Mouse (Mus musculus): ENCODE measurements at regions not wholly inside any gene's neighbourhood (a gene's known extent, or its start where the extent isn't known, plus 50 kb on each side); places are given as distances from the start of the nearest gene placed in this dataset.

GRCm38 (mm10) chr1:81859464-81859863 is 373.4 kb upstream of the Gm9747 start:
- H3K9me3 ChIP-seq: no peaks in the 10 kb centered on the region
- WGBS: 38% methylated on average over 2 of the region's 2 CpGs
- peaks cover 33% of the 10 kb centered on the region for H3K4me1 ChIP-seq
- no peak overlapping the region for H3K9ac ChIP-seq
- no peak overlapping the region for H3K4me3 ChIP-seq
- H3K27ac ChIP-seq (replicated peaks): peak overlapping the region; percentile 42; the same call in 1 of the 2 replicates
- no peak for ATAC-seq (ENCODE audit: extremely low read depth, insufficient number of reproducible peaks, low FRiP score, low TSS enrichment)
- H3K36me3 ChIP-seq: no peaks in the 10 kb centered on the region
- H3K4me2 ChIP-seq: no peak overlapping the region
- H3K27me3 ChIP-seq (replicated peaks): no peaks in the 10 kb centered on the region

- ATAC-seq (ENCODE audit: extremely low read depth, insufficient number of reproducible peaks, low FRiP score, low TSS enrichment): no peak
- WGBS: 81% methylated on average over 3 of the region's 3 CpGs
- no peaks in the 10 kb centered on the region for H3K36me3 ChIP-seq
- no peak overlapping the region for H3K27ac ChIP-seq (replicated peaks)
- peaks cover 2% of the 10 kb centered on the region for H3K4me1 ChIP-seq
- H3K27me3 ChIP-seq (replicated peaks): no peaks in the 10 kb centered on the region
- no peak overlapping the region for H3K4me2 ChIP-seq
- no peak overlapping the region for H3K4me3 ChIP-seq
- H3K9ac ChIP-seq: no peak overlapping the region
- no peaks in the 10 kb centered on the region for H3K9me3 ChIP-seq
These were observed 368.3 kb upstream of the Gm9747 start for GRCm38 (mm10) chr1:81864571-81864970.

- H3K4me2 ChIP-seq: no peak overlapping the region
- H3K4me1 ChIP-seq: no peaks in the 10 kb centered on the region
- H3K36me3 ChIP-seq: no peaks in the 10 kb centered on the region
- no peak overlapping the region for H3K9ac ChIP-seq
- H3K27me3 ChIP-seq (replicated peaks): no peaks in the 10 kb centered on the region
- no peak for ATAC-seq (ENCODE audit: extremely low read depth, insufficient number of reproducible peaks, low FRiP score, low TSS enrichment)
- 57% methylated on average over 1 of the region's 1 CpGs for WGBS
- H3K4me3 ChIP-seq: no peak overlapping the region
- H3K9me3 ChIP-seq: no peaks in the 10 kb centered on the region
- no peak overlapping the region for H3K27ac ChIP-seq (replicated peaks)
These were observed 345.9 kb upstream of the Gm9747 start for GRCm38 (mm10) chr1:81886940-81887531.

DNA sequence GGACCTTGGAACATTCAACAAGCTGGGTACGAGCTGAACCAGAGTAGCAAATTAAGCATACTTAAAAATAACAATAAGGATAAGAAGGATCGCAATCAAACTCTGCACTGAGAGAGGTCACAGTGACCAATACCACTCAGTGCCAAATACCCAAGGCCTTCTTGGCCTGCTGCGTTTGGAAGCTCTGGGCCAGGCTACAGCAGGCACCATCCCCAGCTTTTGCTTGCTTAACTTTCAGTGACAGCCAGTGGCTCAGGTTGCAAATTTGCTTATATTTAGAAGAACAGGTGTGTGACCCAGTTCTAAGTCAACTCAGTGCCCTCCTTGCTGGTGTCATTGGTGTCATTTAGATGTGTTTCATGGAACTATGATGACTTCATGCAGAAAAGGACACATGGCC is 335.7 kb upstream of the Gm9747 start:
- H3K27me3 ChIP-seq (replicated peaks): no peaks in the 10 kb centered on the region
- H3K4me1 ChIP-seq: no peaks in the 10 kb centered on the region
- H3K36me3 ChIP-seq: no peaks in the 10 kb centered on the region
- ATAC-seq (ENCODE audit: extremely low read depth, insufficient number of reproducible peaks, low FRiP score, low TSS enrichment): no peak
- H3K4me3 ChIP-seq: no peak overlapping the region
- no peaks in the 10 kb centered on the region for H3K9me3 ChIP-seq
- WGBS: 80% methylated on average over 3 of the region's 3 CpGs
- H3K27ac ChIP-seq (replicated peaks): no peak overlapping the region
- H3K4me2 ChIP-seq: no peak overlapping the region
- H3K9ac ChIP-seq: no peak overlapping the region

DNA sequence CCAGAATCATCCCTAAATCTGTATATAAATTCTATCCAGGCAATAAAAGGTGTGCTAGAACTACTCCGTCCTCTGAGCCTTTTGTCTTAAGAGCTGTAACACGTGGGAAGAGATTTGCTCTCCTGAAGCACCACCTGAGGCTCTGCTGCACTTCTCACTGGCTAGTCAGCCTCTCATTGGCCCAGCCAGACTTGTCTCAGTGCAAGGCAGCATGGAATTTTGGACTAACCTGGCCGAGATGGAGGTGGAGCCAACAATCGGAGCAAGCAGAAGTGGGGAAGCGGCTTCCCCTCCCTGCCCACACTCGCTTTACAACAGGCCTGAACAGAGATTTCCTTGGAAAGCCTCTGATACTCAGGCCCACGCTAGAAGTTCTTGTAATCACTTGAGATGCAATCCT is 332.1 kb upstream of the Gm9747 start:
- Histone ChIP-seq H3K4me1 (no peaks in the 10 kb centered on the region), H3K27me3 (replicated peaks) (no peaks in the 10 kb centered on the region), H3K9me3 (no peaks in the 10 kb centered on the region), H3K4me3 (no peak overlapping the region), H3K36me3 (no peaks in the 10 kb centered on the region), H3K9ac (no peak overlapping the region), H3K27ac (replicated peaks) (no peak overlapping the region), H3K4me2 (no peak overlapping the region)
- ATAC-seq (ENCODE audit: extremely low read depth, insufficient number of reproducible peaks, low FRiP score, low TSS enrichment): no peak
- 69% methylated on average over 7 of the region's 7 CpGs for WGBS

DNA sequence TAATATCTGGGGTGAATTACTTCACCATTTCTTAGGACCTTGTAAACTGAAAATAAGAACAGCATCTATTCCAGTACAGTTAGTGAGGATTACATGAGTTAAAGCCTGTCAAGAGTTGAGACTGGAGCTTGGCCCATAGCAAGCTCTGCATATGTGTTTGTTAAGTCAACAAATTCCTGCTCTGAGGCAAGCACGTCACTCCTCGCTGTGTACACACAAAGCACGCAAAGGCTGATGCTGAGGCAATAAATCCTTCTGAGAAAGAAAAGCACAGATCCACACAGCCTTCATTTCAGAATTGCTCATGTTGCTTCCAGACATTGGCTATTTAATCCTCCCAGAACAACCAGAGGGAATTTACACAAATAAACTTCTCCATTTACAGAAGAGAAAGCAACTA is 328.9 kb upstream of the Gm9747 start:
- WGBS: 74% methylated on average over 3 of the region's 3 CpGs
- no peaks in the 10 kb centered on the region for H3K4me1 ChIP-seq
- no peaks in the 10 kb centered on the region for H3K9me3 ChIP-seq
- no peak overlapping the region for H3K9ac ChIP-seq
- H3K27ac ChIP-seq (replicated peaks): no peak overlapping the region
- no peaks in the 10 kb centered on the region for H3K27me3 ChIP-seq (replicated peaks)
- no peak overlapping the region for H3K4me3 ChIP-seq
- H3K4me2 ChIP-seq: no peak overlapping the region
- no peak for ATAC-seq (ENCODE audit: extremely low read depth, insufficient number of reproducible peaks, low FRiP score, low TSS enrichment)
- H3K36me3 ChIP-seq: no peaks in the 10 kb centered on the region

GRCm38 (mm10) chr1:81912607-81913006 is 320.3 kb upstream of the Gm9747 start:
- no peak overlapping the region for H3K27ac ChIP-seq (replicated peaks)
- H3K9ac ChIP-seq: no peak overlapping the region
- H3K4me1 ChIP-seq: peaks cover 6% of the 10 kb centered on the region; the same call in 1 of the 2 replicates
- no peaks in the 10 kb centered on the region for H3K36me3 ChIP-seq
- H3K9me3 ChIP-seq: no peaks in the 10 kb centered on the region
- H3K4me3 ChIP-seq: no peak overlapping the region
- no peak overlapping the region for H3K4me2 ChIP-seq
- ATAC-seq (ENCODE audit: extremely low read depth, insufficient number of reproducible peaks, low FRiP score, low TSS enrichment): no peak
- H3K27me3 ChIP-seq (replicated peaks): no peaks in the 10 kb centered on the region

DNA sequence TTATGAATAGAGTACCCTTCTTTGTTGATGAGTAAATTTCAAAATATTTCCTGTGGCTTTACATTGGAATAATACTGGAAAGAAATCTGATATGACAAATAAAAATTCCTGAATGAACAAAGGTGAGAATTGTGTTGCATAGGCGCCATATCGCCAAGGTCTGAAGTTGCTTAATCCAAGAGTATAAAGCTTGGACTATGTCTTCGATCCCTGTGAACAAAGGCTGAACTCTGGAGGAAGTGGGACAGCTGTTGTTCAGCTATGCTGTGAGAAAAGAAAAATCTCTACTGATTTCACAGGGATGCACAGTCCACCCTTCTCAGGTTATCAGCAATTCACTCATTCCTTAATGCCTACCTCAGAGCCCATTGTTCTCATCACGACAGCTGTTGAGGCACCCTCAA is 319.3 kb upstream of the Gm9747 start:
- Histone ChIP-seq H3K27ac (replicated peaks) (no peak overlapping the region), H3K9me3 (no peaks in the 10 kb centered on the region), H3K4me1 (peaks cover 6% of the 10 kb centered on the region; the same call in 1 of the 2 replicates), H3K27me3 (replicated peaks) (no peaks in the 10 kb centered on the region), H3K4me2 (no peak overlapping the region), H3K4me3 (no peak overlapping the region), H3K36me3 (no peaks in the 10 kb centered on the region), H3K9ac (no peak overlapping the region)
- ATAC-seq (ENCODE audit: extremely low read depth, insufficient number of reproducible peaks, low FRiP score, low TSS enrichment): no peak
- 76% methylated on average over 4 of the region's 4 CpGs for WGBS

GRCm38 (mm10) chr1:81916840-81917239 is 316.1 kb upstream of the Gm9747 start:
- H3K4me3 ChIP-seq: no peak overlapping the region
- WGBS: 31% methylated on average over 2 of the region's 2 CpGs
- no peaks in the 10 kb centered on the region for H3K27me3 ChIP-seq (replicated peaks)
- H3K4me1 ChIP-seq: peaks cover 6% of the 10 kb centered on the region; the same call in 1 of the 2 replicates
- H3K9me3 ChIP-seq: no peaks in the 10 kb centered on the region
- H3K27ac ChIP-seq (replicated peaks): no peak overlapping the region
- no peak overlapping the region for H3K9ac ChIP-seq
- no peaks in the 10 kb centered on the region for H3K36me3 ChIP-seq
- ATAC-seq (ENCODE audit: extremely low read depth, insufficient number of reproducible peaks, low FRiP score, low TSS enrichment): no peak
- no peak overlapping the region for H3K4me2 ChIP-seq

GRCm38 (mm10) chr1:81927721-81928120 is 305.2 kb upstream of the Gm9747 start:
- no peak overlapping the region for H3K4me2 ChIP-seq
- no peaks in the 10 kb centered on the region for H3K4me1 ChIP-seq
- no peaks in the 10 kb centered on the region for H3K36me3 ChIP-seq
- no peak overlapping the region for H3K4me3 ChIP-seq
- H3K27me3 ChIP-seq (replicated peaks): no peaks in the 10 kb centered on the region
- H3K27ac ChIP-seq (replicated peaks): no peak overlapping the region
- WGBS: 77% methylated on average over 5 of the region's 5 CpGs
- no peak overlapping the region for H3K9ac ChIP-seq
- ATAC-seq (ENCODE audit: extremely low read depth, insufficient number of reproducible peaks, low FRiP score, low TSS enrichment): no peak
- H3K9me3 ChIP-seq: no peaks in the 10 kb centered on the region

GRCm38 (mm10) chr1:81933064-81933463 is 299.8 kb upstream of the Gm9747 start:
- Histone ChIP-seq H3K4me3 (no peak overlapping the region), H3K36me3 (no peaks in the 10 kb centered on the region), H3K27me3 (replicated peaks) (no peaks in the 10 kb centered on the region), H3K27ac (replicated peaks) (no peak overlapping the region), H3K4me1 (no peaks in the 10 kb centered on the region), H3K9ac (no peak overlapping the region), H3K4me2 (no peak overlapping the region), H3K9me3 (no peaks in the 10 kb centered on the region)
- ATAC-seq (ENCODE audit: extremely low read depth, insufficient number of reproducible peaks, low FRiP score, low TSS enrichment): no peak

DNA sequence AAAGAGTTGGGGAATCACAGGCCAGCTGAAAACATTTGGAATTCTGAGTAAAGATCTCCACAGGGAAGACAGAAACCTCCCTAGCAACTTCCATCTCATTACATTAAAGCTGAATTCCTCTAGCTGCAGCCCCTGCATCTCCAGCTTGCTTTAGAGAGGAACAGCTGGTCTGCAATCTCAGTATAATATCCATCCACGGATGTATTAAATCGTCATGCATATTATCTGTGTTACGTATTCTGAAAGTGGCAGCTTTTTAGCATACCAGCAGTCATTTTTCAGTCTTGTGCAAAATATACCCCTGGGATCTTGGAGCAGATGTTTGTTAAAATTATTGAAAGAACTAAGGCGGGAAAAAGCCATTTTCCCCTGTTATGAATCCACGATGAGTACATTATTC is 287.7 kb upstream of the Gm9747 start:
- Histone ChIP-seq H3K36me3 (no peaks in the 10 kb centered on the region), H3K9me3 (no peaks in the 10 kb centered on the region), H3K9ac (no peak overlapping the region), H3K4me3 (no peak overlapping the region), H3K27me3 (replicated peaks) (no peaks in the 10 kb centered on the region), H3K27ac (replicated peaks) (no peak overlapping the region), H3K4me1 (peaks cover 8% of the 10 kb centered on the region), H3K4me2 (no peak overlapping the region)
- no peak for ATAC-seq (ENCODE audit: extremely low read depth, insufficient number of reproducible peaks, low FRiP score, low TSS enrichment)
- WGBS: 74% methylated on average over 5 of the region's 5 CpGs

Data from heart, embryonic 13.5 days (tissue).